Mouse (Mus musculus): Measurements from ENCODE around the gene Gm45799.

Gm45799 gene

GRCm38 (mm10) chr7:105650639-105651435 lies 10.5 kb downstream of the Gm45799 start, which contains the start of gene Dnhd1:
Dnhd1 (plus strand) TSS chr7:105650827.
- peak; percentile 58 for DNase-seq

- DNase-seq = no peak
Measured at GRCm38 (mm10) chr7:105685541-105686197, 45.3 kb downstream of the Gm45799 start.

GRCm38 (mm10) chr7:105690875-105691274 lies 50.5 kb downstream of the Gm45799 start:
- no peak for DNase-seq

DNA sequence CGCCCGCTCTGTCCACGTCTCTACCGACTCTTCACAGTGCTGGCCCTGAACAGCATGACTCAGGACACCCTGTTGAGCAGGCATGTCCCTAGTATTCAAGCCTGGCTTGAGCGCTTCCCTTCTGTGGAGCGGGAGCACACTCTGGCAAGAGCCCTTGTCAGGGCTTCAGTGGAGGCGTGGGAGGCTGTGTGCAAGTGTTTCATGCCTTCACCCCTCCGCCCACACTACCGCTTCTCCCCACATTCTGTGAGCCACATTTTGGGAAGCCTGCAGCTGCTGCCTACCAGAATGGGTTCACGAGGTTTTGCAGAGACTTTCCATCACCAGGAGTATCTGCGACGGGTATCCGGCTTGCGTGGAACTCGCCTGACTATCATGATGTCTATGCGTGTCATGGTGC lies 62.8 kb downstream of the Gm45799 start:
- DNase-seq = no peak

- peak; percentile 28 for DNase-seq
Measured at GRCm38 (mm10) chr7:105703816-105704215, 63.5 kb downstream of the Gm45799 start.

DNA sequence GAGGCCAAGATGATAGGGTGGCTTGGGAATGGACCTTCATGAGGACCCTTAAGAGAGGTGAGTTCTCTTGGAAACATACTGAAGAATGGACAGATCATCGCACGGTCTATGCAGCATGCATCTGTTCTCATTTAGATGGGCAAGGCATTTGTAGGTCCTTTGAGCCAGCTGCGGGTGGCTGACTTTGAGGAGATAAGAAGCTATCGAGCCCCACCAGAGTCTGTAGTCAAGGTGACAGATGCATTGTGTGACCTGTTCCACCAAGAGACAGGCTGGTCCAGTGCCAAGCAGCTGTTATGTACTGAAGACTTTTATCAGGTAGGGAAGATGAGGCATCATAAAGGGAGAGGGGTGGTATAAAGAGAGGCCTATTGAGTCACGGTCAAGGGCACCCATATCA lies 68.4 kb downstream of the Gm45799 start:
- DNase-seq = no peak

DNA sequence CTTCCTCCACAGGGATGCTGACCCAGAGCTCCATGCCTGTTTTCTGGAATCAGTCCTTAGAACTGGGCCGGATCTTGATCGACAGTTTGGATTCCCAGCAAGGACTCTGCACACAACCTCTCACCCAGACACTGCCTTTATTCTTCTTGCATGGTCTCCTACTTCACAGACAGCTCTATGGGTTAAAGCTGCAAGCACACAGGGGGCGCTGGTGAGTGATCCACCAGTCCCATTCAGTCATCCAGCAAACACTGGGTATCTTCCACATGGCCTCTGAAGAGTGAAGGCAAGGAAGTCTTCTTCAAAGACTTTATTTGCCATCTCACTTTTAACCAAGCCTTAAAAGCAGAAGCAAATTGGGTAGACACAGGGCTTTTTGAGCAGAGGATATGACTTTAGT lies 75.0 kb downstream of the Gm45799 start:
- no peak for DNase-seq

- no peak for DNase-seq
Measured at GRCm38 (mm10) chr7:105721916-105722315, 81.6 kb downstream of the Gm45799 start.

DNA sequence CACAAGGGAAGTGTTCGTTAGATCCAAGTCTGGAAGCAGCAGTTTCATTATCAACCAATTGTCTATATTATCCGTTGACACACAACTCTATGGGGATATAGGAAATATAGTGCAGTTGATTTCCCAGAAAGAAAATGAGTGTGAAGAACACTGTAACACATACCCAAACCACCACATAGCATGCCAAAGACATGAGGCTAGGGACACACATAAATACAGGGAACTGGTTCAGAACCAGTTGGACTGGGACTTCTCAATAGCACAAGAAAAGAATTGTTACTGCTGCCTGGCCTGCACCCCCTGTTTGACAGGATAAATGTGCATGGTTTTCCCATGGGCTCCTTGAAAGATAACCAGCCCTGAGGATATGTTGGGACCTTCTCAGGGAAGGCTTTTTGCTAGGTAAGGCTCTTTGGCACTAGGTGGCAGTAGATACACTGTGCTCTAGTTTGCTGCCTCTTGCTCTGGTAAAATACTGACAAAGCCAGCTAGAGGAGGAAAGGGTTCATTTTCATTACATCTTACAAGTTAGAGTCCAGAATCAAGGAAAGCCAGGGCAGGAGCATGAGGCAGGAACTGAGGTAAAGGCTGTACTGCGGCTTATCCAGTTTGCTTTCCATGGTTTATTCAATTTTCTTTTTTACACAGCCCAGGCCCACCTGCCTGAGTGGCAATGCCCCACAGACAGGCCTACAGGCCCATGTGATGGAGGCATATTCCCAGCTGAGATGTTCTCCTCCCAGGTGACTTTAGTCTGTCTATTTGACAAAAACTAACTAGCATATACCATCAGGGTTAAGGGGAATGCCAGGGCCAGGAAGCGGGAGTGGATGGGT lies 86.0 kb downstream of the Gm45799 start:
- DNase-seq = peak; percentile 54

- no peak for DNase-seq
Measured at GRCm38 (mm10) chr7:105726980-105727325, 86.6 kb downstream of the Gm45799 start.

GRCm38 (mm10) chr7:105728701-105729428 lies 88.5 kb downstream of the Gm45799 start:
- DNase-seq = no peak

GRCm38 (mm10) chr7:105733836-105734235 lies 93.5 kb downstream of the Gm45799 start:
- DNase-seq = no peak
